Mouse (Mus musculus): ENCODE results near the gene Rpn1.
A peak's percentile ranks its signal among the peaks of the same experiment; 100 is the strongest.

Gene Rpn1

DNA sequence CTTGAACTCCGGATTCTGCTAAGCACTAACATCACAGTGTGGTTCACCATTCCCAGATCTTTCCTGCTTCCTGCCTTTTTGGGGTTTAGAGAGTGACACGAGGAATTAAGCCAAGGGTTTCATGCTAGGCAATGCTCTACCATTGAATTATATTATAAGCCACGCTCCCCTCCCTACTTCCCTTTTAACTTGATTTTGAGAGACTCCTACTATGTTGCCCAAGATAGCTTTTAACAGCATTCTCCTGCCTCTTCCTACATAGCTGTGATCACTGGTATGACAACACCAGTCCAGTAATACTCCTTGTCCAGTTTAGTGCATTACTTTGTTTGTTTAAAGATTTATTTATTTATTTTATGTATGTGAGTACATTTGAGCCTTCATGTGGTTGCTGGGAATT is 16.6 kb upstream of the Rpn1 start:
- no peak for DNase-seq

DNA sequence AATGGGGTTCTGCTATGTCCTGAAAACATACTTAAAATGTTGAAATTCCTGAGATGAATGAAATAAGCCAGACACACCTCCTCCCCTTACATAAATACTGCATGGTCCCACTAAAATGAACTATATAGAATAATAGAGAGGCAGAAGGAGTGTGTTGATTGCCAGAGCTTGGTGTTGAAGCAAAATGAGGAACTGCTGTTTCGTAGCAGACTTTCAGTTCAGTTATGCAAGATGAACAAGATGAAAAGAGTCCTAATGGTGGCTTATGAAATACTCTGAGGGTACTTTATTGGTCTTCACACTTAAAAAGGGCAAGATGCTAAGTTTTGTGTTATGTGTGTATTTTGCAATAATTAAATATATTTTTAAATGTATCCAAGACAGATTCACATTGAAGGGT is 15.5 kb upstream of the Rpn1 start:
- no peak for DNase-seq

DNA sequence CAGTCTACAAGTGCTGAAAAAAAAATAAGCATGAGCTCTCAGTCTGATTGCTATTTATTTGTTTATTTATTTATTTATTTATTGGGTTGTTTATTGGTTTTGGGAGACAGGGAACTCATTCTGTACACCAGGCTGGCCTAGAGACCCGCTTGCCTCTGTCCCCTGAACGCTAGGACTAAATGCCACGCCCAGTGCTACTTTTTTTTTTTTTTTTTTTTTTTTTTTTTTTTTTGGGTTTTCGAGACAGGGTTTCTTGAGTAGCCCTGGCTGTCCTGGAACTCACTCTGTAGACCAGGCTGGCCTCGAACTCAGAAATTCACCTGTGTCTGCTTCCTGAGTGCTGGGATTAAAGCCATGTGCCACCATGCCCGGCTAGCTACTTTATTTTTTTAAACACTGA is 13.8 kb upstream of the Rpn1 start:
- no peak for DNase-seq

DNA sequence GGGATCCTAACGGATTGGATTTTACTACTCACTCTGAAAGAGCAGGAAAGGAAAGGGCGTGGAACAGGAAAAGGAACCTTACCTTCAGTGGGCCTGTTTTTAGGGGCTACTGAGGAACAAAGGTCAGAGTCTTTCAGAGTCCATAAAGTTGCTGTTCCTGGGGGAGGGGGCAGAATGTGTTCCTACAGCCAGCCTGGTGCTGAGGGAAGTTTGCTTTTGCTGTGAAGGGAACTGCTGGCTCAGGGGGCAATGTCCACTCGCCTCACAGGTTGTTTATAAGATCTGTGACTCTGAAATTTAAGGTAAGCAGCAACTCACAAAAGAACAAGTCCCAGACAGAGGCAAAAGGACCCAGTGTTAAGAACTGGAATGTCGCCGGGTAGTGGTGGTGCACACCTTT is 13.1 kb upstream of the Rpn1 start:
- no peak for DNase-seq

DNA sequence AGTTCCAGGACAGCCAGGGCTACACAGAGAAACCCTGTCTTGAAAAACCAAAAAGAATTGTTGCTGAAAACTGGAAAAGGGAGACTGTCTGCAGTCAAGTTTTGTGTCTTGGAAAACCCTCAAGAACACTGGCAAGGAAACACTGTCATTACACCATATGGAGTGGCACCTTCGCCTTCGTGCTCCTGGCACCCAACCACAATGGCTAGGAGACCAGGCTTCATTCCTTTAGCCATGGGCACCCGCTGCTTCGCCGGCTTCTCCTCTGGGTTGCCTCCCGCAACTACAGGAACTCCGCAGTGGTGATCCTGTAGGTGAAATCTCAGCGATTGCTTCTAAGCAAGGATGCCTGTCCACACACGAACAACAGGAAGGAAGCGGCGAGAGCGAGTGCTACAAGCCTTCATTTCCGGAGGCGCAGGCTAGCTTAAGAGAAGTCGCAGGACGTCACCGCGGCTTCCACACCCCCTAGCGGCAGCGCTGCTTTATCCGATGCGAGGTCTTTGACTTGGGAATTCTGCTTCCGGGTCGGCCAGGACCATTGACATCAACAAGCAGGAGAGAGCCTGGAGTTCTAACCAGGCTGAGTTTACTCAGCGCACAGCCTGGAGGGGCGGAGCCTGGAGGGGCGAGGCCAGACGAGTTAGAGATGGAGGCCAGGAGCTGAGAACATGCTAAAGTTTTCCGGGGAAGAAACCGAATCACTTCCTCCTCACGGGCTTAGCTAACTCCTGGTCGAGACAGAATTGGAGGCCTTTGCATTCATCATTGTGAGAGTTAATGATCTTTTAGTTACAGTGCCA is 9.3 kb upstream of the Rpn1 start:
- DNase-seq, result peak; percentile 100

DNA sequence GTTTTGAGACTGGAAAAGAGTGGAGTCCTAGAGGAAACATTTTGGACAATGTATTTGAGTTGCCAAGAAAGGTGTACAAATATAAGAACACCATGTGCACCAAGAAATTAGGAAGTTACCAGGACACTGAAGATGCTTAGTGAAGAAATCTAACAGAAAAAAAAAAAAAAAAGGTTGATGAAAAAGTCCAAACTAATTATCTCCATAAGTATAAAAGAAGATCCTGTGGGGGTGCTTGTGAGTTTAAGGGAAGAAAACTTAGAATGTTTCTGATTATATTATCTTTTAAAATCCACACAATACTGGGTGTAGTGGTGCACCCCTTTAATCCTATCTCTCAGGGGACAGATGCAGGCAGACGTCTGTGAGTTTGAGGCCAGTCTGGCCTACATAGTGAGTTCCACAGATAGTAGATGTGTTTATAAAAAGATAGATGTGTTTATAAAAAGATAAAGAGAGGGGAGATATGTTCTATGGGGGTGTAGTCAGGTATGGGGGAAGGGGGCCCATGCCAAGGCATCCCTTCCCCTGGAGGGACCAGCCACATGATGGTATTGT is 8.2 kb upstream of the Rpn1 start:
- no peak for DNase-seq

DNA sequence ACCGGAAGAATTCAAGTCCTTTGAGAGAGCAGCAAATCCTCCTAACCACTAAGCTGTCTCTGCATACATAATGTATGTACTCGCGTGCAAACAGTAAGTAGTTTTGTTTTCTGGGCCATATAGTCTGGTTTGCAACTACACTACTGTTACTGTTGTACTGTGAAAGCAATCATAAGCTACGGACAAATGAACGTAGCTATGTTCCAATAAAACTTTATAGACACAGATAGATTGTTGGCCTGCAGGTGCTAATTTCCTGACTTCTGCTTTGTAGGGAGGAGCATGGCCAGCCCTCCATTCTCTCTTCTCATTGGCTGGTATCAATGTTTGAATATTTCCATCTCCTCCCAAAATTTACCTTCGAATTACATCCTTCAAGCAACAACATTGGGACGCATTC is 1.2 kb upstream of the Rpn1 start:
- no peak for DNase-seq

DNA sequence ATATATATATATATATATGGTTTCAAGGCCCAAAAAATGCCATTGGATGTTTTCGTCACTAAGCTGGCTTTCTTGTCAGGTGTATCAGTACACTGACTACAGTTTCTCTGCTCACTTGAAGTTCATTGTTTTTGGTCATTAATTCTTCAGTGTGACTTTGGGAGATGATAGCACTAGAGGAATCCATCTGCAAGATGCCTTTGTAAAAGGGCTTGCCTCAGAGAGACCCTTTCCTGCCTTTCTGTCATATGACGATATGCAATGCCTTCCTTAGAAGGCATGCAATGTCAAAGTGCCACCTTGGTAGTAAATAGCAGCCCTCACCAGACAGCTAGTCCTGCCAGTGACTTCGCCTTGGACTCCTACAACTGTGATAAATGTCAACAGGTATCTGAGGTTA is 610 bp upstream of the Rpn1 start:
- DNase-seq, result no peak

DNA sequence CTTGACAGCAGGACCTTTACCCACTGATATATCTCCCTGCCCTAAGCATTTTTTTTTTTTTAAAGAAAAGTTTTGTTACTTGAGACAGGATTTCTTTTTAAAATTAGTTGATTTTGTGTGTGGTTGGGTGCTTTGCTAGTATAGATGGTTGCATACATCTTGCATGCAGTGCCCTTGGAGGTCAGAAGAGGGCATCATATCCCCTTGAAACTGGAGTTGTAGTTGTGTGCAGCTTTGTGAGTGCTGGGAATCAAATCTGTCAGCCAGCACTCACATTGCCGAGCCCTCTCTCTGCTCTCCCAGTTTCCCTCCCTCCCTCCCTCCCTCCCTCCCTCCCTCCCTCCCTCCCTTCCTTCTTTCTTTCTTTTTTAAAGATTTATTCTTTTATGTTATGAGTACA is 4.7 kb downstream of the Rpn1 start:
- no peak for DNase-seq

DNA sequence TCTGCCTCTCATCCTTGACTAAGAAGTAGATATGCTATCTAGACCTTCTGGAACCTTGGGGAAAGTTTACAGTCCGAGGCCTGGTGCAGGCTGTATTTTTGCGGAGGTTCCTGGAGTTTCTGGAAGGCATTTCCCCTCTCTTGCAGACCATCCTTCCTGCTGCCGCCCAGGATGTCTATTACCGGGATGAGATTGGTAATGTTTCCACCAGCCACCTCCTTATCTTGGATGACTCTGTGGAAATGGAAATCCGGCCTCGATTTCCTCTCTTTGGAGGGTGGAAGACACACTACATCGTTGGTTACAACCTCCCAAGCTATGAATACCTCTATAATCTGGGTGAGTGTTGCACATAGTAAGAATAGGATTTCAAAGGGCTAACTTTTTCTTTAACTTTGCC is 11.1 kb downstream of the Rpn1 start:
- DNase-seq, result peak; percentile 95

DNA sequence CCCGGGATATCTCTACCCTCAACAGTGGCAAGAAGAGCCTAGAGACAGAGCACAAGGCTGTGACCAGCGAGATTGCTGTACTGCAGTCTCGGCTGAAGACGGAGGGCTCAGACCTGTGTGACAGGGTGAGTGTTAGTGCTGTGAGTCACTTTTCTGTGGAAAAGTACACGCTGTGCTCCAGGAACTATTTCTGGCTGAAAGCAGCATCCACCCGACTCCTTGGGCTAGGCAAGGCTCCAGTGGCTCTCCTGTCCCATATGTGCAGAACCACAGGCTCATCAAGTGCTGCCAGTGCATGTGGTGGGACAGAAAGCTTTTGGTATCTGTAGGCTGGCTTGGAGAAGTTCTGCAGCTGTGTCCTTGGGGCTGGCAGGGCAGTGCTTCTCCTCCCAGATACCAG is 17.8 kb downstream of the Rpn1 start:
- no peak for DNase-seq

DNA sequence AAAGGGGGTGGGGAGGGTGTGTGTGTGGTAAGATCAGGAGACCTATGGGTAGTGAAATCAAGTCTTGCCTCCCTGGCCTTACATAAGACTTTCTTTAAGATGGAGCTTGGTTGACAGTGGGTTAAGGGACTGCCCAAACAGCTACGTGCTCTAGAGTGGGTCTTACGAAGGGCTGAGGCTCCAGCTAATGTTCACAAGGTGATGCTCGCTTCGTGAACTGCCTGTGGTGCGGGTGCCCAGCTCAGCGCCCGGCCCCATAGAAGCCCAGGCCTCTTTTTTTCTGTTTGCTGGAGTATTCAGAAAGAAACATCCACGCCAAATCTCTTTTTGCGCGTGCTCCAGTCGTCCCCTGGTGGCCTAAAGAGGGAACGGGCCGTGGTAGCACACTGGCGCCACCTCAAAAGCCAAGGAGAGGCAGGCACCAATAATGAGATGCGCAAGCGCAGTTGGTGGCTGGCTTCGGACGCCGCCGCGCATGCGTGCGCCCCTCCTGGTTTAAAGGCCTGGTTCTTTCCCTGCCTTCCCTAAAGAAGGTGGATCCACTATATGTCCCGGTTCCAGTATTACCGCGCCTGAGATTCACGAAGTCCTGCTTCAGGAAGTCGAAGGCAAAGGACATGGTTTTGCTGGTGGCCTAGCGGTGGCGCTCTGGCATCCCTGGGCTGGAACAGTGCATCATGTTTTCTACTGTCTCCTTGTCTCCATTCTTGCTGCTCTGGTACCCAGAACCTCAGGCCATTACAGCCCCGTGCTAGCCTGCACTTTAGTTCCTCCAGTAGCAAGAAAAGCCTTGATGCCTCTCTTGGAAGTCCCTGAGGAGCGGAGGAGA is 21.7 kb downstream of the Rpn1 start:
- peak; percentile 99 for DNase-seq

DNA sequence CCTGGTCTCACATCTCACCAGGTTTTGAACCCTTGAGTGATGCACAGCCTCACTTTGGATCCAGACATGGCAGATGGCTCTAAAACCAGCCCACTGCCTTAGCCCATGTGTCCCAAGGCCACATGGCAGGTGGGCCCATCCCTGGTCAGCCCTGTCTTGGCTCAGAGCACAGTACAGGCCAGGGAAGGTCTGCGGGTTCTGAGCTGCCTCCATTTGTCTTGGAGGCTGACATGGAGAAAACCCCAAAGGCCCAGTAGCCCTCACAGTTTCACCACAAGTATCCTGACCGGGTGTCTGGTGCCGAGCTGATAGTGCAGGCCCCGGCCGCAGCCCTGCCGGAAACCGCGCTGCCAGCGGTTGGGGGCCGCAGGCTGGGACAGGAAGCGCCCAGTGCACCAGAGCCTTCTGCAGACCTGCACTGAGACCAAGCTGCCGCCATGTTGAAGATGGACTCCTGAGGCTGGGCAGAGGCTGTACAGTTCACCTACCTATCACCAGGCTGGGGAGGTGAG is 22.4 kb downstream of the Rpn1 start:
- no peak for DNase-seq

DNA sequence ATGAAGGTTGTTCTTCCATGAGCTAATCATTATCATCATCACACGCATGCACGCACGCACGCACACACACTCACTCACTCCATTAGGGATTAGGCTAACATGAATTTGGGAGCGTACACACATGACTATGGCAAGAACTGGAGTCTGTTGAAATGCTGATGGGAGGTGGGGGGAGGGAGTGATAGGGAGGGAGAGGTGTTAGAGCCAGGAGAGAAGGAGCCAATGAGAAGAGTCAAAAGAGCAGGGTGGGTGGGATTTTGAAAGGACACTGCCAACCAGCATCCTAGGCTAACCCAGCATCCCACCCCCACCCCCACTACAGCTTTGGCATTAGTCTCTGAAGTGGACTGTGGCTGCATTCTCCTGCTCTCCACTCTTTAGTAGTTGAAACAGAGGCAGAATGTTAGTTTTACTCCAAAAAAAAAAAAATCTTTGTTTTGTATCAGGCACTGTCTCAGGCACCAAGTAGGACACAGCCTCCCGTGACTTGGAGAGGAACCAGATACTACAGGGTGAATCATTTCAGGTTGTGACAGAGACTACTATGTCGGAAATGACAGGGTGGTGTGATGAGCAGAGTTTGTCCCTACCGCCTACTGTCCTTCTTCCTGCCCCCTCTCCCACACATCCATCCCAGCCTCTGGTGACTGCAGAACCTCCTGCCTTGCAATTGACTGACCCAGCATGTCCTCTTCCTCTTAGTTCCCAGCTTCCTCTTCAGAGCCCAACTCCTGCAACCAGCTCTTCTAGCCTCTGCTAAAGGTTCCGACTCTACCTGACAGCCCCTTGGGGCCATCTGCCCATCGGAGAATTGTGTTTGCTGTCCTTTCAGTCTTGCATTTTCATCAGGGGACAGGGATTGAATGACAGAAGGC is 23.6 kb downstream of the Rpn1 start:
- DNase-seq, result peak; percentile 90

DNA sequence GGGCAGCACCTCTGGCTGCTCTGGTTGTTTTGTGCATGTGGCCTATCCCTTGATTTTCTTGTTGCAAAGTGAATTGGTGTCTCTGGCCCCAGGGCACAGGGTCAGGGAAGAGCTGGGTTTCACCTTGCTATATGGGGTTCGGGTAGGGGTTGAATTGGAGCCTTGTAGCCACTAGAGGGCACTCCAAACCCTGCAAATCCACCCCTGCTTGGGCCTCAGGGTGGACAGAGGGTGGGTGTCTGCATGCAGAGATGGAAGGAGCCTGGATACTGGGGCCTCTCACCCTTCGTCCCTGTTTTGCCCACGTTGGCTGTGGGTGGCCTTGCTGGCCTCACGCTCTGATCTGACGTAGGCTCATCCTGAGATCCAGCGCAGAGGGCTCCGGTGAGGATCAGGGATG is 28.9 kb downstream of the Rpn1 start:
- DNase-seq, result peak; percentile 93

DNA sequence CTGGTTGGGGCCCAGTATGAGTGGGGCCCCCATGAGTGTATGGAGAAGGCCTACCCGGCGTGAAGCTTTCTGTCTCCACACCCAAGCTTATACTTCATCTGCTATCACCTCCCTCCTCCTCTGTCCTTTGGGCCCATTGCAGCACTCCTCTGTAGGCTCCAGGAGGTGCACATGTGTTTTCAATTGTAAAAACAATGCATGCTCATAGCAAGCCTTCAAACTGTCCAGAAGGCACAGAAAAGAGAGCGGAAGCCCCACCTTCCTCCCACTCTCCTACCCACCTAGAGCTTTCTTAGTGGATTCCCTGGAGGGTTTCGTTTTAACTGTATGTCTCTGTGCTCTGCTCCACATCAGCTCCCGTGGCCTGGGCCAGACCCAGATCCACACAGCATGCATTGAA is 30.1 kb downstream of the Rpn1 start:
- no peak for DNase-seq

DNA sequence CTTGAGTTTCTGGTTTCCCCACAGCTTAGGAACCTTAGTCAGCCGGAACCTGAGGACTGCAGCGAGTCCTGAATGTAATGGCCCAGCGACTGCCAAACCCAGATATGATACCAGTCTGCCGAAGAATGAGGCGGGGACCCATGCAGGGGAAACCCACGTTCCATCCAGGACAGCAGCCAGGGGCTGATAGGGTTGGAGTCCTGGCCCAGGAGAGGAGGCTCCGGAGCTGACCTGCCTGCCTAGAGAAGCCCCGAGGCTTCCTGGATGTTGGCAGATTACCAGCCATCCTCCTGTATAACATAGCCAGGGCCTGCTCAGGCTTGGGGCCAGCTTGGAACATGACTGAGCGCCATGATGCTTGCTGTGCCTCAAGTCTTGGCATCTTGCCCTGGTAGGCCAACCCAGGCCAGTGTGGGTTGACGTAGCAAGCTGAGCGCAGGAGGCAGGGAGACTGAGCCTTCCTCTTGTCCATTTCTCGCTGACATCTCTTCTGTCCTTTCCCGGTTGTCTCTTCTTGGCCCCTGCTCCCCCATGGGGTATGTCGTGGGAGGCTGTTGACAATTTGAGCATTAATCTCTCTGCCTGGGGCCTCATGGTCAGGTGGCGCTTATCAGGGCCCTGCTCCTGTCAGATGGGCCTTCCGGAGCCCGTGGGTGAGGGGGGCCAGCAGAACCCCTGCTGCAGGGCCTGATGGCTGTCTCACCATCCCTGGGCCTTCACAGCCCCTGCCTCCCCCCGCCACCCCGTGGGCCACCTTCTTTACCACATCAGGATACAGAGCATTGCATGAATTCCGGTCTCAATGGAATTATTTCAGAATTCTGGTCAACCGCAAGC is 32.3 kb downstream of the Rpn1 start:
- no peak for DNase-seq

DNA sequence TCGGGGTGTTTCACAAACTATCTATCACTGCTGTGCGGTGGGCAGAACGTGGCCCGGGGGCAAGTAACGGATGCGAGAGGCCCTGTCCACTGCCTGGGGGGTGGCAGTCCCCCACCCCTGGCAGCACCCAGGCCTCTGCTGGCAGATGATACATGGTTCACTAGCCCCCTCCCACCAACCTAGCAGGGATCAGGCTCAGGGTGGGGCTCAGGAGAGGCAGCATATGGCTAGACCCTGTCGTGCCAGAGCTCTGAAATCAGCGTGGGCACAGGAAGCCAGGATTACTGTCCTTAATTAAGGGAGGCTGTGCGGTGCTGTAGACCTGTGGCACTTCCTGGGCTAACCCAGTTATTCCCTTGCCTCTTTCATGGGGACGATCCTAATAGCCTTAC is 32.9 kb downstream of the Rpn1 start:
- no peak for DNase-seq

DNA sequence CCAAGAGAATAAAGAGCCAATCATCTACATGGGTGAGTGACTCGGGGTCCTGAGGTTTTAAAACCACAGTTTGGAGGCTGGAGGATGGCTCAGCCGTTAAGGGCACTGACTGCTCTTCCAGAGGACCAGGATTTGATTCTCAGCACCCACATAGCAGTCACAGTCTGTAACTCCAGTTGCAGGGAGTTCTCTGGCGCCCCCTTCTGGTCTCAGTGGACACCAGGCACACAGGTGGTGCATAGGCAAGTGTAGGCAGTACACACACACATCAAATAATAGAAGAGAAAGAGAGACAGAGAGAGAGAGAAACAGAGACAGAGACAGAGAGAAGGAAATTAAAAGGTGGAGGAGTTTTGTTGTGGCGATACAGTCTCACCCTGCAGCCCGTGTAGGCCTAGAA is 35.0 kb downstream of the Rpn1 start:
- DNase-seq, result no peak

DNA sequence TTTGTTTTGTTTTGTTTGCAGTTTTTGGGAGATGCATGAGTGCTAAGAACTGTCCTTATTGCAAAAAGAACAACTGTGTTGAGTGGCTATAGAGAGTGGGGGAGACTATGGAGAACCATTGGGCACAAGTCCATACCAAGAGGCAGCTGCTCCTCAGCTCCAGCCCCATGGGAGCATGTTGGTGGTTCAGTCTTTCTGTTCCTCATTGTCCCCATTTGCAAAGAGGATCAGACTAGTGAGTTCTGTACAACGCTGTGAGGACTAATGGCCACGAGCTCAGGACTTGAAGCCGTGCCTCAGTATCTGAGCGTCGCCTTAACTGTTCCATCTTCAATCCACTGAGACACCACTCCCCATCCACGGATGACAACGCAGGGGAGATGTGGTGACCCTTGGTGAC is 36.5 kb downstream of the Rpn1 start:
- DNase-seq, result no peak

DNA sequence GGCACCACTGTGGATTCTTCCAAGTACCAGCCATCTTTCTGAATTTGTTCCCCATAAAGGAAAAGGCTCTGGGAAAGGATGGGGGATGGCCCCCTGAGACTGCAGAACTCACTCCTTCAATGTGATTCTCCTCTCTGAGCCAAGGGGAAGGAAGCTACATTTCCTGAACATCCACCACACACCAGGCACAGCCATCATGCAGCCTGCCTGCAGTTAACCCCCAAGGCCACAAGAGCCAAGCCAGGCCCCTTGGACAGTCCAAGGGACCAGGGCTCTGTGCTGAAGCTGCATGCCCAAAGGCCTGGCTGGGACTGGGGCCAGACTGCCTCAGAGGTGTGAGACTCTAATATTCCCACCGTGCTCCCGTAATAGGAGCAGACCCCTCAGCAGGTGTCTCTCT is 37.5 kb downstream of the Rpn1 start:
- DNase-seq, result peak; percentile 82
